Mouse (Mus musculus) small intestine, adult 2 months (tissue): ENCODE measurements at regions not wholly inside any gene's neighbourhood (a gene's known extent, or its start where the extent isn't known, plus 50 kb on each side); places are given as distances from the start of the nearest gene placed in this dataset.

Experiments used
- CTCF ChIP-seq: fragments of 200-500 bp; IDR thresholded peaks from 2 replicates; pipeline ENCODE4 v1.5.1; 2012; ENCODE audit warnings: low read depth, mild to moderate bottlenecking, control low read depth, inconsistent platforms, low read length, moderate library complexity, mixed read lengths; ENCODE audit not compliant: insufficient replicate concordance, insufficient read length; ENCODE audit errors: extremely low read depth
- POLR2A ChIP-seq: fragments of 200-500 bp; IDR thresholded peaks from 2 replicates; pipeline ENCODE4 v1.6.1; 2012; ENCODE audit warnings: low read depth, mild to moderate bottlenecking, control low read depth, inconsistent platforms, low read length, moderate library complexity

GRCm38 (mm10) chr11:57396429-57396828 lies 122.0 kb downstream of the Fam114a2 start:
- TF ChIP-seq CTCF (no peak), POLR2A (no peak)
